Mouse (Mus musculus): ENCODE measurements at regions not wholly inside any gene's neighbourhood (a gene's known extent, or its start where the extent isn't known, plus 50 kb on each side); places are given as distances from the start of the nearest gene placed in this dataset.

DNA sequence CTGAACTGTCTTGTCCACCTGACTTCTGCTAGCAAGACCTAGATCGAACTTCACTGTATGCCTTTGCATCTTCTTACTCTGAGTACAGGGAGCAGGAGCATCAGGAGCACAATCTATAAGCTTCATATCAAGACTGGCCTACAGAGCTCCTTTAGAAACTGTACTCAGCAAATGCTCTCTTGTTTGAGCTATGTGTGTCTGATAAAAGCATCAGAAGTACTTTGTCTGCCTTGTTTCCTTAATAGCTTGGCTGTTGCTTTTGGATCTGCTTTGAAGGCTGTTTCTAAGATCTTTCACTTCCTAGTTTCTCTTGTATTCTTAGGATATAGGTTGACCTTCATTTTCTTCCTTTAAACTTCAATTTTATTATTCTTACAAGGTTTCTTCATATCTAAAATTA is 175.3 kb upstream of the Cypt12 start:
- Histone ChIP-seq H3K4me1 (replicated peaks; ENCODE audit: control insufficient read depth in 2 of 2, insufficient read depth in 2 of 2, low read length in 1 of 2) (no peaks in the 10 kb centered on the region), H3K9ac (replicated peaks) (no peak overlapping the region), H3K9me3 (ENCODE audit: control insufficient read depth, low read length) (no peaks in the 10 kb centered on the region), H3K4me3 (ENCODE audit: insufficient read depth in 1 of 2, low read depth in 2 of 2, low read length in 2 of 2) (no peak overlapping the region), H3K36me3 (replicated peaks; ENCODE audit: control insufficient read depth, insufficient read depth, low read depth) (no peaks in the 10 kb centered on the region), H3K4me2 (ENCODE audit: low read depth) (no peak overlapping the region), H3K27ac (no peak overlapping the region), H3K27me3 (ENCODE audit: control insufficient read depth, insufficient read depth, low read length) (no peaks in the 10 kb centered on the region)
- no peak for DNase-seq (ENCODE audit: low read depth in 3 of 3, low spot score in 3 of 3)
- no peak for ATAC-seq (ENCODE audit: insufficient read depth)
- no peak for TF ChIP-seq CTCF (IDR thresholded peaks at IDR 0.05; ENCODE audit: low read depth)
- WGBS (ENCODE audit: insufficient replicate concordance) = 62% methylated on average over 1 of the region's 1 CpGs

DNA sequence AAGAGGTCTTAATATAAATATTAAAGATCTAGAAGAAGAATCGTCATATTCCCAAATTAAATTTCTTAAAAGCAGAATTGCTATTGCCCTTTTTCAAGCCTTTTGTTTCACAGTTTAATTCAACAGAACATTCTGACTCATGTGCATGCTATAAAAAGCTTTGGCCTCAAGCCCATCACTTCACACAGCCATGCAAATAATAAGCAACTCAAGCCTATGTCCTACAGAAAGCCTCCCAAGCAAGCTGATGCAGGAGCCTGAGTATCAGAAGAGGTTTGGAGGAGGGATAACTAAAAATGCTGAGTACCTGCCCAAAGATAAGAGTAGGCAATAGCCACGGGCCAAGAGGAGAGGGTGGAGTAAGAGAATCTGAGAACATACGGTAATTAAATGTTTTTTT is 169.1 kb upstream of the Cypt12 start:
- WGBS (ENCODE audit: insufficient replicate concordance) = 31% methylated on average over 3 of the region's 3 CpGs
- H3K9ac ChIP-seq (replicated peaks) = no peak overlapping the region
- H3K4me2 ChIP-seq (ENCODE audit: low read depth) = no peak overlapping the region
- ATAC-seq (ENCODE audit: insufficient read depth) (no peak), DNase-seq (ENCODE audit: low read depth in 3 of 3, low spot score in 3 of 3) (no peak)
- H3K4me3 ChIP-seq (ENCODE audit: insufficient read depth in 1 of 2, low read depth in 2 of 2, low read length in 2 of 2) = no peak overlapping the region
- TF ChIP-seq CTCF (IDR thresholded peaks at IDR 0.05; ENCODE audit: low read depth) (no peak), EP300 (IDR thresholded peaks at IDR 0.05; ENCODE audit: low read depth) (no peak)
- H3K27ac ChIP-seq = no peak overlapping the region
- no peaks in the 10 kb centered on the region for H3K9me3 ChIP-seq (ENCODE audit: control insufficient read depth, low read length)
- H3K36me3 ChIP-seq (replicated peaks; ENCODE audit: control insufficient read depth, insufficient read depth, low read depth) = no peaks in the 10 kb centered on the region
- H3K27me3 ChIP-seq (ENCODE audit: control insufficient read depth, insufficient read depth, low read length) = no peaks in the 10 kb centered on the region
- no peaks in the 10 kb centered on the region for H3K4me1 ChIP-seq (replicated peaks; ENCODE audit: control insufficient read depth in 2 of 2, insufficient read depth in 2 of 2, low read length in 1 of 2)

- DNase-seq (ENCODE audit: low read depth in 3 of 3, low spot score in 3 of 3) (no peak), ATAC-seq (ENCODE audit: insufficient read depth) (no peak)
- Histone ChIP-seq H3K36me3 (replicated peaks; ENCODE audit: control insufficient read depth, insufficient read depth, low read depth) (no peaks in the 10 kb centered on the region), H3K27ac (no peak overlapping the region), H3K9me3 (ENCODE audit: control insufficient read depth, low read length) (no peaks in the 10 kb centered on the region), H3K9ac (replicated peaks) (no peak overlapping the region), H3K27me3 (ENCODE audit: control insufficient read depth, insufficient read depth, low read length) (peaks cover 39% of the 10 kb centered on the region), H3K4me2 (ENCODE audit: low read depth) (no peak overlapping the region), H3K4me1 (replicated peaks; ENCODE audit: control insufficient read depth in 2 of 2, insufficient read depth in 2 of 2, low read length in 1 of 2) (no peaks in the 10 kb centered on the region), H3K4me3 (ENCODE audit: insufficient read depth in 1 of 2, low read depth in 2 of 2, low read length in 2 of 2) (no peak overlapping the region)
- TF ChIP-seq CTCF (IDR thresholded peaks at IDR 0.05; ENCODE audit: low read depth) = no peak
- TF ChIP-seq EP300 (IDR thresholded peaks at IDR 0.05; ENCODE audit: low read depth) = no peak
- WGBS (ENCODE audit: insufficient replicate concordance) = 39% methylated on average over 3 of the region's 3 CpGs
These were observed 164.1 kb upstream of the Cypt12 start for GRCm38 (mm10) chr3:17784076-17784475.

- no peak overlapping the region for H3K27ac ChIP-seq
- H3K9me3 ChIP-seq (ENCODE audit: control insufficient read depth, low read length) = no peaks in the 10 kb centered on the region
- H3K4me1 ChIP-seq (replicated peaks; ENCODE audit: control insufficient read depth in 2 of 2, insufficient read depth in 2 of 2, low read length in 1 of 2) = no peaks in the 10 kb centered on the region
- H3K4me3 ChIP-seq (ENCODE audit: insufficient read depth in 1 of 2, low read depth in 2 of 2, low read length in 2 of 2) = no peak overlapping the region
- H3K4me2 ChIP-seq (ENCODE audit: low read depth) = no peak overlapping the region
- WGBS (ENCODE audit: insufficient replicate concordance) = 26% methylated on average over 3 of the region's 3 CpGs
- H3K9ac ChIP-seq (replicated peaks) = no peak overlapping the region
- no peaks in the 10 kb centered on the region for H3K36me3 ChIP-seq (replicated peaks; ENCODE audit: control insufficient read depth, insufficient read depth, low read depth)
- no peak for ATAC-seq (ENCODE audit: insufficient read depth)
- no peak for TF ChIP-seq CTCF (IDR thresholded peaks at IDR 0.05; ENCODE audit: low read depth)
- TF ChIP-seq EP300 (IDR thresholded peaks at IDR 0.05; ENCODE audit: low read depth) = no peak
- peaks cover 39% of the 10 kb centered on the region for H3K27me3 ChIP-seq (ENCODE audit: control insufficient read depth, insufficient read depth, low read length)
- no peak for DNase-seq (ENCODE audit: low read depth in 3 of 3, low spot score in 3 of 3)
These were observed 163.6 kb upstream of the Cypt12 start for GRCm38 (mm10) chr3:17784587-17784986.

DNA sequence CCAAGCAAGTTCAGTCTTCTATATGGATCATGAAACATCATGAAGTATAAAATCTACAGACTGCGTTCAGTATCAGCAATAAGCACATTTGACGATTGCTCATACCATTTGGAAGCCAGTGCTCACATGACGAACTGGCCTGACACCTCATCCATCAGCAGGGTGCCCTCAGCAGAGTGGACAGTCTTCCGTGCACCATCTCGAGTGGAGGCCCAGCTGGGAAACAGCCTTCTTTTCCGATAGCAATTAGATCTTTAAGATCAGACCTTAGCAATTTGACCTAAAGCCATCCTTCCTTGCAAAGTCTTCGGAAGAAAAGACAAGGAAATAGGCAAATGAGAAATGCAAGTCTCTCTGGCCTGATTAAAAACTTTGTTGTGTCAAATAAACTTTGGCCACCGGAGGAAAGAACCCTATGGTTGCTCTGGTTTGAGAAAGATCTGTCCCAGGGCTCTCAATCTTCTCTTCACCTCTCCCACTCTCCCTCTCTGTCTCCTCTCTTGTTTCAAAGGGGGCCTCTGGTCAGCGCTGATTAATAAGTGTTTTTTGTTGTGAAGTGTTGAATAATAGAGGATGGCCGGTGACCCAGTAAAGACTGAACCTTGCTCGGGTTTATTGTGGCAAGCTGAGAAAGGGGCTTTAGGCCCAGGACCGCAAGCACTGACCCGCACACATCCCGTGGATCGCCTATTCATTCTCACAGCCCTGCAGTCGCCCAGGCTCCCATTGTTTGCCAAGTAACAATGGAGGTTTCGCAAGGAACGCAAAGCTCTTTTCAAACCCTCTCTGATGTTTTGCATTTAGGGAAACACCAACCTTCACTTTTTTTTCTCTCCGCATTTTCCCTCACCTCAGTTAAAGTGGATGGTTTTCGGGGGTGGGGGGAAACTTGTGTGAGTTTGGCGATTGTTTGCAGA is 162.8 kb upstream of the Cypt12 start:
- H3K27me3 ChIP-seq (ENCODE audit: control insufficient read depth, insufficient read depth, low read length) = peaks cover 44% of the 10 kb centered on the region
- H3K4me1 ChIP-seq (replicated peaks; ENCODE audit: control insufficient read depth in 2 of 2, insufficient read depth in 2 of 2, low read length in 1 of 2) = no peaks in the 10 kb centered on the region
- no peak for DNase-seq (ENCODE audit: low read depth in 3 of 3, low spot score in 3 of 3)
- no peak for ATAC-seq (ENCODE audit: insufficient read depth)
- peak overlapping the region; percentile 40; the same call in 1 of the 2 replicates for H3K4me2 ChIP-seq (ENCODE audit: low read depth)
- WGBS (ENCODE audit: insufficient replicate concordance) = 8% methylated on average over 21 of the region's 21 CpGs
- no peaks in the 10 kb centered on the region for H3K9me3 ChIP-seq (ENCODE audit: control insufficient read depth, low read length)
- no peak overlapping the region for H3K4me3 ChIP-seq (ENCODE audit: insufficient read depth in 1 of 2, low read depth in 2 of 2, low read length in 2 of 2)
- H3K27ac ChIP-seq = no peak overlapping the region
- H3K9ac ChIP-seq (replicated peaks) = no peak overlapping the region
- H3K36me3 ChIP-seq (replicated peaks; ENCODE audit: control insufficient read depth, insufficient read depth, low read depth) = no peaks in the 10 kb centered on the region
- TF ChIP-seq CTCF (IDR thresholded peaks at IDR 0.05; ENCODE audit: low read depth) = no peak
